Mouse (Mus musculus) c-Kit-positive CD71-positive TER-119-positive erythroid progenitor cells, embryonic 14.5 days (primary cell): ENCODE measurements around the gene Ppard.

Source experiments
- DNase-seq: peaks from one replicate; pipeline ENCODE4 v3.0.0-alpha.2; 2013; ENCODE audit warnings: low spot score

The Ppard gene

DNA sequence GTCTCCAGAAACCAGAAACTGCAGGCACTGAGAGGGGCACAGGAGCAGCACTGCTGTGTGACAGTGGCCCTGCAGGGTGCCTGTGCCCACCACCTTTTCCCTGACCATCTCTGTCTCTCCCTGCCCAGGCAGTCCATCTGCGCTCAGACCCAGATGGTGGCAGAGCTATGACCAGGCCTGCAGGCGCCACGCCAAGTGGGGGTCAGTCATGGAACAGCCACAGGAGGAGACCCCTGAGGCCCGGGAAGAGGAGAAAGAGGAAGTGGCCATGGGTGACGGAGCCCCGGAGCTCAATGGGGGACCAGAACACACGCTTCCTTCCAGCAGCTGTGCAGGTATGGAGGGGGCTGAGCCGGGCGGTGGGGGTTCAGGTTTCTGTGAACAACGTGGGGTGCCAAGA is 53.6 kb downstream of the Ppard start:
- no peak for DNase-seq

DNA sequence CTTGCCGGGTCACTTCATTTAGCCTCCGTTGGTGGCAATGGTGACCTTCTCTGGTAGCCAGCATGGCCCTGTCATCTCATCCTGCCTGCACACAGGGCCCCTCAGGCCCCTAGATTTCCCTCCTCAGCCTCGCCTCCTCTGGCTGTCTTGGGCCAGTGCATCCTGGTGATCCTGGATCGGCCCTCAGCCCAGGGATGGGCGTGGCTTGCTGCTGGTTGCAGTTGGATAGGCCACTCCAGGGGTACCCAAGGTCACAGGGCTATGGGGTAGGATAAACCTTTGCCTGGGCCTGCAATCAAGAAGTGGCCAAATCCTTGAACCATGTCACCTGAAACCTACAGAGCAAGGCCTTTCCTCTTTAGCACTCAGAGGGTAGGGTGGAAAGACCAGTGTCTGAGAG is 54.5 kb downstream of the Ppard start:
- DNase-seq: no peak

GRCm38 (mm10) chr17:28287578-28287977 is 55.1 kb downstream of the Ppard start:
- no peak for DNase-seq

DNA sequence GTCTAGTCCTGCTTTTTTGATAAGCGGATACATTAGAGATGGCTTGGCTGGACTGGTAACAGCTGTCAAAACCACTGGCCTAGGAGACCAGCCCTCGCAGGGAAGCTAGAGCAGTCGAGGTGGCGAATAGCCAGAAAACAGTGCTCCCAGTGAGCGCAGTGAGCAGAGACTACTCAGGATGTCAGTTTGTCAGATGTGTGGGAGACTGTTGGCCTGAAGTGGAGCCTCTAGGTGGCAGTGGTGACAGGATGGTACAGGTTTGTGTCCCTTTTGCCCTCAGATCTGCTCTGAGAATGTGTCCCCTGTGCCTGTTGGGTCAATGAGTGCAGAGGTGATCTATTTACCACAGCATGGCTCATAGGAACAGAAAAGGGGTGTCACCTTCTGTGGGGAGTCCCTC is 55.5 kb downstream of the Ppard start:
- no peak for DNase-seq

GRCm38 (mm10) chr17:28290262-28290661 is 57.8 kb downstream of the Ppard start:
- DNase-seq: no peak

DNA sequence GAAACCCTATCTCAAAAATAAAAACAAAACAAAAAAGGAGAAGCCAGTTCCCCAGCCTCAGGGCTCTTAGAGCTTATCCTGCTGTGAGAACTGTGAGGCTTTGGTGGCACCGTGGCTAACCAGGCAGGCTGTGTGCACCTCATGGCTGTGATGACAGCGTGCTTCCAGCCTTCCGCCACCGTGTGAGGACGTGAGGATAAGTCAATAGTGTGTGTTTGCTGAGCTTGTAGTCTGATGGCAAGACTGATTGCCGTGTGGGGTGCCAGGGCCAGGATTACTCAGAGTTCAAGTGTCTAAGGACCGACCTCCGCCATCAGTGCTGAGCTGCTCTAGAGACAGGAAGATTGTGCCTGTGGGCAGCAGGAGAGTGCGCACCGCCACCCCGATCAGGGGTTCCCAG is 58.2 kb downstream of the Ppard start:
- no peak for DNase-seq

DNA sequence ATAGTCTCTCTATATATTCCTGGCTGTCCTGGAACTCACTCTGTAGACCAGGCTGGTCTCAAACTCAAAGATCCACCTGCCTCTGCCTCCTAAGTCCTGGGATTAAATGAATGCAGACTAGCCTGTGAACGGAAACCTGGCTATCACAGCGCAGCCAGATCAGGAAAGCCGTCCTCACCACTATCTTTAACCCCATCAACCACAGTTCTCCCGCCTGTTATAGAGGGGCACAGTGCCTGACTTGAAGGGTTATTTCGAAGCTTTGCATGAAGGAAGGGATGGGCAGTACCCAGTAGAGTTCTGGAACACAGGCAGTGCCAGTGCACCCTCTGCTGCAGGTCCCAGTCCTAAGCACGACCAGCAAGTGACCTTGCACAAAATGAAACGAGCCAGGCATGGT is 58.8 kb downstream of the Ppard start:
- DNase-seq: no peak

DNA sequence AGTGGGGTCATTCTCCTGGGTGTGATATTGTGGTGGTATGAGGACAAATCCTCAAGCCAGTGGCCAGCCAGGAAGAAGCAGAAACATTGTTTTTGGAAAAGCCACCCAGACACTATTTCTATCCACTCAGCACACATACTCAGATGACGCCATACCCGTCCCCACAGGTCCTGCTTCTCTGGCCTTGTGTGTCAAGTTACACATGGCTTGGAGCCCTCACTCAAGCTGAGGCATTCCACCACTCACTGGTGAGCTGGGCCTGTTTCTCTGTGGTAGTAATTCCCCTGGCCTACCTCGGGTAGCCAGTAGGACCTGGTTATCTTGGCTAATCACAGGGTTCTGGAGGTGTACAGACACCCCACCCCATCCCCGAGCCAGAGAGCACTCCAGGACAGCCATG is 61.2 kb downstream of the Ppard start:
- DNase-seq: no peak

DNA sequence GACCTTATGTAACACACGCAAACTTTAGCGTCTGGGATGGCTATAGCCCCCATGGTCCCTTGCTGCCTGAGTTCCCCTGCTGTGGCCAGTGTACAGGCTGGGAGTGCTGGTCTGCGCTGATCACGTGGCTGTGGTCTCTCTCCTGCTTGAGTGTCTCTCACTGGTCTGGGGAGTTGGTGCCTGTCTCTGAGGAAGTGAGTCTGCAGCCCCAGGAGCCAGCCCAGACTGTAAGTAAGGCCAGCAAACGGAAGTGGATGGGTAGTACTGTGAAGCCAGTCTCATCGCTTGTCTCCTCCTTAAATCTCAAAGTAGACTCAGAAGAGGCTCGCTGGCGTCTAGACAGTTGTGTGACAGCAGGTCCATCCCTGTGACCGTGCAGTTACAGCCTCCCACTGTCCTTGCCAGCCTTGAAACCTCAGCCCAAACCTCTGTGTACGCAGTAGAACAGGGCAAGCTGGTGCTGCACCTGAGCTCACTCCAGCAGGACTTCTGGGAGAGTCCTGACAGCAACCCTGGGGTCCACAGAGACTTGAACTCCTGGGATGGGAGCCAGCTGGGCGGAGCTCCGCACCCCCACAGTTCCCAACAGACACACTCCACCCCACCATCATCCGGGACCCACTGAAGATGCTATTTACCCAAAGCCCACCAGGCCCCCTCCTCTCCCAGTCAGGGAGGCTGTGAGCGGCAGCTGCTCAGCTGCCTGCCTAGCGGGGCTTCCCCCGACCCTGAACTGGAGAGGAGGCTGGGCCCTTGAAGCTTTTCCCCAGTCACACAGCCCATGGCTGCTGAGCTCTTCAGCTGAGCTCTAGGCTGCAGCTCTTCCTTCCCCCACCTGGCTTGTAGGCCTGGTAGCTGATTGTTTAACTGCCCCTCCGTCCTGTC is 62.2 kb downstream of the Ppard start:
- no peak for DNase-seq

- DNase-seq: no peak
These were observed 66.4 kb downstream of the Ppard start for GRCm38 (mm10) chr17:28298888-28299287.

- no peak for DNase-seq
These were observed 67.3 kb downstream of the Ppard start for GRCm38 (mm10) chr17:28299669-28300320.

DNA sequence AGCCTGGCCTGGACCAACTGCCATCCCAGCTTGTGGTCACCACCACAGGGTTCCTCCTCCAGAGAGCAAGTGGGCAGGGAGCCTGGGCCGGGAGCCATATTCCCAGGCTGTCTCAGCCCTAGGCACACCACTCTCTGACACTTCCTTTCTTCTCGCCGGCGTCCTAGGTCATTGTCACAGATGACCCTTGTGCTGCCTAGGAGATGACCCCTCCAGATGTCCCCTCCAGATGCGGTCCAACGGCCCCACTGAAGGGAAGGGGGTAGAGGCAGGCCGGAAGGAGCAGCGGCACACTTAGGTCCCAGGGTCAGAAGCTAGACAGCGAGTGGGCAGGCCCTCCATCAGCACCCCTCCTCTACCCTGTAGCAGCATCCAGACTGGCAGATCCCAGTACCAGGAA is 67.8 kb downstream of the Ppard start:
- no peak for DNase-seq

- DNase-seq: no peak
These were observed 68.3 kb downstream of the Ppard start for GRCm38 (mm10) chr17:28300850-28301249.

- DNase-seq: no peak
These were observed 72.7 kb downstream of the Ppard start for GRCm38 (mm10) chr17:28305172-28305571.

GRCm38 (mm10) chr17:28308297-28309195 is 76.0 kb downstream of the Ppard start:
- peak; percentile 84 for DNase-seq

DNA sequence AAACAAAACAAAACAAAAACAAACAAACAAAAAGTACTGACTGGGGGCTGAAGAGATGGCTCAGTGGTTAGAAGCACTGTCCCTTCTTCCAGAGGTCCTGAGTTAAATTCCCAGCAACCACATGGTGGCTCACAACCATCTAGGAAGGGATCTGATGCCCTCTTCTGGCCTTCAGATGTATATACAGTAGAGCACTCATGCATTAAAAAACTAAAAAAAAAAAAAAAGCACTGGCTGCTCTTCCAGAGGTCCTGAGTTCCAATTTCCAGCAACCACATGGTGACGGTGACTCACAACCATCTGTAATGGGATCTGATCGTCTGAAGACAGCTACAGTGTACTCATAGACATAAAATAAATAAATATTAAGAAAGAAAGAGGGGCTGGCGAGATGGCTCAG is 78.3 kb downstream of the Ppard start:
- no peak for DNase-seq

GRCm38 (mm10) chr17:28311366-28312132 is 79.0 kb downstream of the Ppard start:
- no peak for DNase-seq

DNA sequence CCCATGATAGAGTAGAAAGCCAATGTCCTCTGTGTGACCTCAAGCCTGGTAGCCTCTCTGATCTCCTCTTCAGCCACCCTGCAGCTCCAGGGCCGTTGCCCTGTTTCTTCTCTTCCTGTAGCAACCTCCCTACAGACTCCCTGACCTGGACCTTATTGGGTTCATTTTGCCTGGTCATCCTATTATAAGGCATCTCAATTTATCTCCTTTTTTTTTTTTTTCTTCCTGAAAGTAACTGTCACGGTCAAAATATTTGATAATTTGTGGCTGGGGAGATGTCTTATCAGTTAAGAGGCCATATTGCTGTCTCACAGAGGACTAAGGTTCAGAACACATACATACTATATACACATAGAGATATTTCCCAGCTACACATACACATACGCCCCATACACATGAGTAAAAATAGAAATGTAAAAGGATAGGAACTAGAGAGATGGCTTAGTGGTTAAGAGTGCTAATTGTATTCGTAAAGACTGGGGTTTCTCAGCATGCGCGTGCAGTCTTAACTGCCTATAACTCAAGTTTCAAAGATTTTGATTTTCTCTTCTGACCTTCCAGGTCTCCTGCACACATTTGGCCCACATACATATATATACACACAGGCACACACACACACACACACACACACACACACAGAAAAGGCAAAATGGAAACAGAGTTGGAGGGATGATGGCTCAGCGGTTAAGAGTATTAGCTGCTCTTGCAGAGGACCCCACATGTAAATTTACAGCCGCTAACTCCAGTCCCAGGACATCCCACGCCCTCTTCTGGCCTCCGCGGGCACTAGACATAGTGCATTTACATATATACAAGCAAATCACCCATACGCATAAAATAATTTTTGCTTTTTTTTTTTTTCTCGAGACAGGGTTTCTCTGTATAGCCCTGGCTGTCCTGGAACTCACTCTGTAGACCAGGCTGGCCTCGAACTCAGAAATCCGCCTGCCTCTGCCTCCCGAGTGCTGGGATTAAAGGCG is 80.0 kb downstream of the Ppard start:
- DNase-seq: no peak

- DNase-seq: peak; percentile 100
These were observed 80.8 kb downstream of the Ppard start, which contains the start of gene Fance for GRCm38 (mm10) chr17:28313212-28313879. Gene Fance (plus strand): TSS chr17:28313519.

- peak; percentile 47 for DNase-seq
These were observed 81.4 kb downstream of the Ppard start for GRCm38 (mm10) chr17:28313880-28314225.
